Mouse (Mus musculus) adrenal gland, postnatal 0 days (tissue): ENCODE data around the gene Exosc5. TPM values are rescaled to one million over a fixed set of nuclear protein-coding genes. Genes with fewer than 3 reads are reported as not detected.

Experiments
- polyA plus RNA-seq: library from polyadenylated mRNA; unstranded; fragments of >200 nt; fragmentation: Nextera tagmentation; extraction: Ambion mirVana; gene quantifications from 2 replicates; pipeline ENCODE4 v1.2.1, GENCODE M21; 2015

Exosc5 gene
- polyA plus RNA-seq = 77.2 and 88.6 TPM in 2 replicates

GRCm38 (mm10) chr7:25658657-25659472 is at the start of gene Exosc5, which contains the start of gene Bckdha:
TSS of gene Exosc5 (plus strand) at chr7:25659164.
TSS of gene Bckdha (minus strand) at chr7:25658981.

DNA sequence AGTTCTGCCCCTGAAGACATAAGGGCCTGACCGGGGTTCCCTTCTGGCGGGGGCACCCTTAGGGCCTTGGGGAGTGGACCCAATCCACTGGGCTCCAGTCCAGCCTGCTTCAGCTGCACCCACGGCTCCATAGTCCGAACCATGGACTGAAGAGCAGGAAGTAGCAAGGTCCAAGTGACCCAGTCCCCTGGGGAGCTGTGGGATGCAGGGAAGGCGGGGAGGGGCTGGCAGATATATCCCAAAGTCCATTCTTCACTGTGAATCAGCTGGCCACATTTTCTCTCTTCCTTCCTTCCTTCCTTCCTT is 43.3 kb upstream of the Exosc5 start, which contains the start of gene Erich4:
Erich4 (minus strand) TSS at position 187 of the 306 bp plus-strand sequence.

DNA sequence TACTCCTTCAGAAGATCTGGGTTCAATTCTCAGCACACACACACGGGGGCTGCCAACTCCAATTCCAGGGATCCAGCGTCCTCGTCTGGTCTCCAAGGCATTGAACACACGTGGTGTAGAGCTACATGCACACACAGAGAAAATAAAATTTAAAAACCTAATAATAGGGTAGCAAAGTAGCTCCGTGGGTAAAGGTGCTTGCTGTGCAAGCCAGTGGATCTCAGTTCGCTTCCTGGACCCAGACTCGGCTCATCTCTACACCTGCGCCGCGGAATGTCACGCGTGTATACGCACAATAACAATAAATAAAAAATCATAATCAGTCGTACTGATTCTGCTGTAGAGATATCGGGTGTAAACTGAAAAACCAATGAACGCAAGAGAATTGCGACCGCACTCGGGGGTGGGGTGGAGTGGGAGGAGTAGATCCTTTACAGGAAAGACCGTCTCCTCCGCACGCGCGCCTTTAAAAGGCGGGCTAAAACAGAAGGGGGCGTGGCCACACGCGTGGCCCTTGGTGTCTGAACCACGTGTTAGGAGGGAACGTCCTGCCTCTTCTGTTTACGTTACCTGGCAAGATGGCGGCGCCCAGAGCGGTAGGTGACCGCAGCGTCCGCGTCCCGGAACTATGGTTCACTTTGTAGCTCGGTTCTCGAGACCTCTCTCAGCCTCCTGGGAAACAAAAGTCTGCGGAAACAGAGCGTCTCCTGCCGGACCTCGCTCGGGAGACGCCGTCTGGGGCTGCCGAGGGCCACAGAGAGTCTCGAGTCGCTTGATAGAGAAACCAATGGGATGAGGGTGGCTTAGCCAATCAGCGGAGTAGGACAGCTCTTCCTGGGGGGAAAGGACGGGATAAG is 39.9 kb upstream of the Exosc5 start, which contains the start of gene Dmac2:
Dmac2 (plus strand) TSS at position 550 of the 857 bp plus-strand sequence.

GRCm38 (mm10) chr7:25626509-25627430 is 32.2 kb upstream of the Exosc5 start, which contains the start of gene B3gnt8:
TSS of gene B3gnt8 (plus strand) at chr7:25626654.

DNA sequence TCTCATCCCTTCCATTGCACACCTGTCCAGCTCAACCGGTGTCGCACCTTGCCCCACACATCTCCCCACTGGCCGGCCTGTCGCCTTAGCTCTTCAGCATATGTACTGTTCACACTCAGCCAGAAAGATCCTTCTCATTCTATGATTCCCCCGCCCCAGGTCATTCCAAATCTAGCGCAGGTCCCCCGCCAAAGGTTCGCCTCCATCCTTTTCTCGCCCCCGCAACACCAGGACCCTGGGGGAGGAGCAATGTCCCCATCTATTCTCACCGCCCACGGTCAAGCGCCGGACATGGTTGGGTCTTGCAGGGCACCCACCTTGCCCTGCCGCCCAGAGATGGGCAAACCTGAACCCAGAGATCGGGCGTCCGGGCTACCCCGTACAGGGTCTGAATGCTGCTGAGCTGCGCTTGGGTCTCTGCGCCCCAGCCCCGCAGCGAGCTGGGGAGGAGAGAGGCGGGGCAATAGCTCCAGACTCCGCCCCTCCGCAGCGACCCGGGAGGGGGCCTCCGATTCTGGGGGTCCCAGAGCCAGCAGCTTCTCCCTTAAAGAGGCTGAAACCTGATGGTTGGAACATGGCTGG is 15.8 kb downstream of the Exosc5 start, which contains the start of gene Tmem91:
Tmem91 (minus strand) TSS at position 448 of the 582 bp plus-strand sequence.

DNA sequence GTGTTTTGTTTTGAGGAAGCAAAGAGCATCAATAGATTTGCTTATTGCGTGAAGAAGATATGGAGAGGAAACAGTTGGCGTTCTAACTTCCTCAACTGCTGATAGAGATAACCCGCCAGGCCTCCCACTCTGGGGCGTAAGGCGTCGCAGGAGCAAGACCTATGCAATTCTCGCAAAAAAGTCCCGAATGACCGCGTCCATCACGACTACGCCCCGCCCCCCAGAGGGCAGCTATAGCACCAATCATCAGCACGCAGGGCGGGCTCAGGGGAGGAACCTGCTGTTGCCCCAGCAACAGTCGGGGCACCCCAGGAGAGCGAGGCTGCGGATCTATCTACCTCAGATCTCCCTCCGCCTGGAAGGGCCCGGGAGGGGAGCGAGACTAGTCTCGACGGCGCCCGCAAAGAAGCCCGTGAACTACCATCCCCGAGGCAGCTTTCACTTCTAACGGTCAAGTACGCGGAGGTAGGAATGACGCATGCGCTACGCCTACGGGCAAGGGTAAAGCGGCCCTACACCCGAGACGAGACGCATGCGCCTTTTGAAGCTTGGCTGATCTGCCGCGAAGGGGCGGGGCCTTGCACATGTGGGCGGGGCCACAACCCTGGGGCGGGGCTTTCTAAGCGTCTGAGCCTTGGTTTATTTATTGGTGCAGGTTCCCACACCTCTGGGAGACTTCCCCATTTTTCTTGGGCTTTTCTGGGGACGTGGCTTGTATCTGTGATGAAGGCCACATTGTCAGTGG is 21.7 kb downstream of the Exosc5 start, which contains the start of gene B9d2:
B9d2 (plus strand) TSS at position 267 of the 745 bp plus-strand sequence.

DNA sequence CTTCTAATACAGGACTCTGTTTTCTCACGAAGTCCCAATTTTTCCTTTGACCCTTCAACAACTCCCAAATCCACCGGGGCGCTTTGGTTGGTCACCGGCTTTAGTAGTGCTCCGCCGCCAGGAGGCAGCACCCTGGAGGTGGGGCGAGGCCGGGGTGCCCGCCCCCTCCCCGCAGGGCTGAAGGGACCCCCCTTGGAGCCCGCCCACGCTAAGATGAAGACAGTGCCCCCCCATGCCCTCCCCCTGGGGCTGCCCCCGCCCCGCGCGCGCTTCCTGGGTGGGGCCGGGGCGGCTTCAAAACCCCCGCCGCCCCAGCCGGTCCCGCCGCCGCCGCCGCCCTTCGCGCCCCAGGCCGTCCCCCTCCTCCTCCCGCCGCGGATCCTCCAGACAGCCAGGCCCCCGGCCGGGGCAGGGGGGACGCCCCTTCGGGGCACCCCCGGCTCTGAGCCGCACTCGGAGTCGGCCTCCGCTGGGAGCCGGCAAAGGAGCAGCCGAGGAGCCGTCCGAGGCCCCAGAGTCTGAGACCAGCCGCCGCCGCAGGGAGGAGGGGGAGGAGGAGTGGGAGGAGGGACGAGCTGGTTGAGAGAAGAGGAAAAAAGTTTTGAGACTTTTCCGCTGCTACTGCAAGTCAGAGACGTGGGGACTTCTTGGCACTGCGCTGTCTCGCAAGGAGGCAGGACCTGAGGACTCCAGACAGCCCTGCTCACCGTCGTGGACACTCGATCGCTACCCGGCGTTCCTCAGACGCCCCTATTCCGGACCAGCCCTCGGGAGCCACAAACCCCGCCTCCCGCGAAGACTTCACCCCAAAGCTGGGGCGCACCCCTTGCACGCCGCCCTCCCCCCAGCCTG is 27.9 kb downstream of the Exosc5 start, which contains the start of gene Tgfb1:
Tgfb1 (plus strand) TSS at position 323 of the 852 bp plus-strand sequence.

GRCm38 (mm10) chr7:25718788-25719417 is 59.9 kb downstream of the Exosc5 start, which contains the start of gene Ccdc97:
TSS of gene Ccdc97 (minus strand) at chr7:25719088.

Other genes with a start within 250 kb of the Exosc5 start
- gene Cxcl17, start 246.3 kb upstream of the Exosc5 start, polyA plus RNA-seq = 0.43 TPM in 1 of 2 replicates, not detected in the other
- 9.0 and 17.7 TPM in 2 replicates for gene Ceacam1, start 181.6 kb upstream of the Exosc5 start, polyA plus RNA-seq
- 0.08 TPM in 1 of 2 replicates, not detected in the other for gene Ceacam2, start 119.3 kb upstream of the Exosc5 start, polyA plus RNA-seq
- 0.19 TPM in 1 of 2 replicates, not detected in the other for gene Erich4, start 43.3 kb upstream of the Exosc5 start, polyA plus RNA-seq
- 19.7 and 31.0 TPM in 2 replicates for gene Dmac2, start 39.8 kb upstream of the Exosc5 start, polyA plus RNA-seq
- 8.3 and 15.6 TPM in 2 replicates for gene B3gnt8, start 32.5 kb upstream of the Exosc5 start, polyA plus RNA-seq
- gene Bckdha, start 183 bp upstream of the Exosc5 start, polyA plus RNA-seq = 86.9 and 135 TPM in 2 replicates
- 2.2 and 3.2 TPM in 2 replicates for gene Tmem91, start 16.0 kb downstream of the Exosc5 start, polyA plus RNA-seq
- gene B9d2, start 21.6 kb downstream of the Exosc5 start, polyA plus RNA-seq = 38.3 and 53.7 TPM in 2 replicates
- gene Tgfb1, start 27.8 kb downstream of the Exosc5 start, polyA plus RNA-seq = 2.7 and 4.4 TPM in 2 replicates
- 16.5 and 21.0 TPM in 2 replicates for gene Ccdc97, start 59.9 kb downstream of the Exosc5 start, polyA plus RNA-seq
- 32.7 and 43.2 TPM in 2 replicates for gene Hnrnpul1, start 95.6 kb downstream of the Exosc5 start, polyA plus RNA-seq
- gene Axl, start 129.5 kb downstream of the Exosc5 start, polyA plus RNA-seq = 101 and 135 TPM in 2 replicates
- gene Cyp2s1, start 157.7 kb downstream of the Exosc5 start, polyA plus RNA-seq = 6.0 and 8.0 TPM in 2 replicates
- 0.11 TPM in 1 of 2 replicates, not detected in the other for gene Cyp2b10, start 238.5 kb downstream of the Exosc5 start, polyA plus RNA-seq